Mouse (Mus musculus) erythroblast, embryonic 14.5 days (primary cell): ENCODE data around the gene Gm5039. TPM values are rescaled to one million over a fixed set of nuclear protein-coding genes. Genes with fewer than 3 reads are reported as not detected.
"Not testable (repeated sequence)": the region's sequence is repeated elsewhere in the genome, so short reads cannot be mapped to it uniquely, and the experiment has no call there.

Experiments
- H3K27me3 ChIP-seq: 2 replicates; pipeline ENCODE4 v1.6.1; 2012; ENCODE audit warnings: inconsistent platforms; ENCODE audit not compliant: control insufficient read depth
- H3K36me3 ChIP-seq: 2 replicates; pipeline ENCODE4 v1.6.1; 2012; ENCODE audit warnings: mild to moderate bottlenecking, inconsistent platforms; ENCODE audit not compliant: control insufficient read depth
- H3K4me1 ChIP-seq: 2 replicates; pipeline ENCODE4 v1.6.1; 2012; ENCODE audit warnings: inconsistent platforms; ENCODE audit not compliant: control insufficient read depth
- H3K4me3 ChIP-seq: replicated peaks from 2 replicates; pipeline ENCODE3; 2012; ENCODE audit warnings: moderate library complexity, mild to moderate bottlenecking, inconsistent platforms
- H3K9me3 ChIP-seq: 2 replicates; pipeline ENCODE4 v1.6.1; 2012; ENCODE audit warnings: low read length, inconsistent platforms, mixed read lengths; ENCODE audit not compliant: control insufficient read depth
- GATA1 ChIP-seq: IDR thresholded peaks from 2 replicates; pipeline ENCODE4 v1.6.1; 2012; ENCODE audit warnings: low read length, inconsistent platforms, mixed read lengths
- TAL1 ChIP-seq: IDR thresholded peaks from 3 replicates; pipeline ENCODE4 v1.6.1; 2012; ENCODE audit warnings: low read length, inconsistent platforms, mixed read lengths
- polyA plus RNA-seq: library from polyadenylated mRNA; stranded (reverse); fragments of >175 nt; gene quantifications from 2 replicates; pipeline ENCODE4 v1.2.3, GENCODE M21; 2012

Gm5039 gene
- polyA plus RNA-seq, 1 experiment, result not detected

GRCm38 (mm10) chr12:88314556-88314955 lies 9.3 kb downstream of the Gm5039 start:
- Histone ChIP-seq H3K9me3 (peaks cover 3% of the 10 kb centered on the region; the same call in 1 of the 2 replicates), H3K36me3 (no peaks in the 10 kb centered on the region), H3K4me3 (no peak overlapping the region), H3K27me3 (no peaks in the 10 kb centered on the region), H3K4me1 (no peaks in the 10 kb centered on the region)
- TF ChIP-seq TAL1 (no peak), GATA1 (no peak)

- H3K4me1 ChIP-seq, H3K36me3 ChIP-seq: not testable (repeated sequence)
These were observed 26.7 kb downstream of the Gm5039 start for GRCm38 (mm10) chr12:88297171-88297570.

GRCm38 (mm10) chr12:88293082-88293481 lies 30.7 kb downstream of the Gm5039 start:
- not testable (repeated sequence) for H3K9me3 ChIP-seq, H3K36me3 ChIP-seq, H3K27me3 ChIP-seq, H3K4me3 ChIP-seq, H3K4me1 ChIP-seq

More at GRCm38 (mm10) chr12:88297171-88297570, 26.7 kb downstream of the Gm5039 start:
- not testable (repeated sequence) for H3K9me3 ChIP-seq, H3K4me3 ChIP-seq, H3K27me3 ChIP-seq

GRCm38 (mm10) chr12:88285224-88285623 lies 38.6 kb downstream of the Gm5039 start:
- H3K36me3 ChIP-seq, H3K4me3 ChIP-seq, H3K27me3 ChIP-seq, H3K4me1 ChIP-seq: not testable (repeated sequence)
- H3K9me3 ChIP-seq, result peaks cover 16% of the 10 kb centered on the region

- not testable (repeated sequence) for H3K27me3 ChIP-seq, H3K4me1 ChIP-seq, H3K4me3 ChIP-seq, H3K9me3 ChIP-seq, H3K36me3 ChIP-seq
These were observed 49.4 kb downstream of the Gm5039 start, which contains the start of gene Gm5662 for GRCm38 (mm10) chr12:88274400-88274799. Gene Gm5662, minus strand, starts transcription at chr12:88274500.

Other genes starting within 250 kb of the Gm5039 start
- not detected in 2 replicates for gene Gm16368, start 240.3 kb downstream of the Gm5039 start, polyA plus RNA-seq
- gene Gm10436, start 141.9 kb downstream of the Gm5039 start, polyA plus RNA-seq, result not detected in 2 replicates
- not detected in 2 replicates for gene Gm8332, start 73.9 kb downstream of the Gm5039 start, polyA plus RNA-seq
- not detected in 2 replicates for gene Gm5662, start 49.5 kb downstream of the Gm5039 start, polyA plus RNA-seq
- 0.12 TPM in 1 of 2 replicates, not detected in the other for gene Adck1, start 36.5 kb upstream of the Gm5039 start, polyA plus RNA-seq